Comparison of ENCODE assay signal across 21 mouse cellular contexts in the genomic region with DNA sequence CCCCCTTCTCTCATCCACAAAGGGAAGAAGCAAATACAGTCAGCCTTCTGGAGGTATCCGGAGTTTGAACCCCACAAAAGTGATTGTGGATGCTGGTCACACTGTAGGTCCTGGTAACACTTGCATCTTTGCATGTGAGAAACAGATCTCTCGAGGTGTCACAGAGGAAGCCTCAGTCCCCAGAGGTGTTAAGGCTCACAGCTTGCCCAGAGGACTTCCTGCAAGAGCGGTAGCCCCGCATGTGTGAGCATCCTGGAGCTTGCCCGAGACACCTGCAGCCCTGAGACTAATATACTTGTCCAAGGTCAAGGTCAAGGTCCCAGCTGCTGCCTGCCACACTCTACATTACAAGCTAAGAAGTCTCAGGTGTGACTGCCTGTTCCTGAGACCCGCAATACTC. TPM values are rescaled to one million over a fixed set of nuclear protein-coding genes. Genes with fewer than 3 reads are reported as not detected.
A peak's percentile ranks its signal among the peaks of the same experiment; 100 is the strongest.
DNase-seq lines count a peak whose midpoint lies in the region; ATAC-seq and TF ChIP-seq lines count a peak whose summit lies in the region.
"Had no signal": no experiment of that assay in that cellular context is flagged by ENCODE, and none has a peak within 500 bp of the region (broad histone marks: within the 10 kb centered on the region; RNA-seq: fewer than 3 reads in every experiment).

No protein-coding gene starts in this region.

- no peak for TF ChIP-seq POLR2A in olfactory bulb, adult 2 months (IDR thresholded peaks at IDR 0.05; ENCODE audit: insufficient read depth, low read depth, low read length)

- H3K9ac ChIP-seq in forebrain, embryonic 14.5 days (ENCODE audit: low read length) = no peak overlapping the region
- no peak overlapping the region for H3K9ac ChIP-seq in forebrain, embryonic 15.5 days (replicated peaks)
- no peak overlapping the region for H3K9ac ChIP-seq in midbrain, embryonic 14.5 days (replicated peaks; ENCODE audit: low read length)
- H3K9ac ChIP-seq in hindbrain, postnatal 0 days (replicated peaks; ENCODE audit: low read length) = no peak overlapping the region
- H3K9ac ChIP-seq: liver, embryonic 12.5 days; neural tube, embryonic 12.5 days had no signal

- DNase-seq in forebrain, embryonic 14.5 days (ENCODE audit: low spot score) = no peak
- DNase-seq in midbrain, embryonic 14.5 days = no peak
- DNase-seq in midbrain, embryonic 10.5 days (ENCODE audit: low spot score) = no peak
- DNase-seq in hindbrain, postnatal 0 days (ENCODE audit: low spot score) = no peak
- no peak for DNase-seq in heart, adult 18-20 months
- DNase-seq in layer of hippocampus, adult 18-20 months (ENCODE audit: low spot score in 2 of 2) = no peak
- DNase-seq: heart, postnatal 36 days; kidney, adult 18-20 months; kidney, postnatal 14 days had no signal

- no peak for ATAC-seq in forebrain, embryonic 14.5 days
- ATAC-seq in forebrain, embryonic 15.5 days (replicated peaks) = no peak
- ATAC-seq in midbrain, embryonic 14.5 days (ENCODE audit: low FRiP score, low TSS enrichment) = no peak
- ATAC-seq in hindbrain, postnatal 0 days = no peak
- ATAC-seq: liver, embryonic 12.5 days had no signal

- WGBS in forebrain, embryonic 14.5 days = 80% methylated on average over 6 of the region's 6 CpGs
- 72% methylated on average over 6 of the region's 6 CpGs for WGBS in forebrain, embryonic 15.5 days
- WGBS in midbrain, embryonic 14.5 days = 79% methylated on average over 6 of the region's 6 CpGs
- WGBS in midbrain, embryonic 10.5 days = 75% methylated on average over 6 of the region's 6 CpGs
- WGBS in hindbrain, postnatal 0 days = 65% methylated on average over 6 of the region's 6 CpGs
- WGBS in olfactory bulb, adult 2 months = 79% methylated on average over 6 of the region's 6 CpGs

- H3K36me3 ChIP-seq in forebrain, embryonic 14.5 days (ENCODE audit: control insufficient read depth, insufficient read depth, low read length) = no peaks in the 10 kb centered on the region
- H3K36me3 ChIP-seq in forebrain, embryonic 15.5 days = no peaks in the 10 kb centered on the region
- H3K36me3 ChIP-seq in midbrain, embryonic 14.5 days (ENCODE audit: control insufficient read depth, insufficient read depth, low read length) = no peaks in the 10 kb centered on the region
- no peaks in the 10 kb centered on the region for H3K36me3 ChIP-seq in midbrain, embryonic 10.5 days
- H3K36me3 ChIP-seq in hindbrain, postnatal 0 days (ENCODE audit: insufficient read depth, low read length) = no peaks in the 10 kb centered on the region
- H3K36me3 ChIP-seq: forebrain, embryonic 10.5 days; liver, embryonic 12.5 days; neural tube, embryonic 12.5 days had no signal

- no peaks in the 10 kb centered on the region for H3K27me3 ChIP-seq in forebrain, embryonic 14.5 days (replicated peaks; ENCODE audit: control insufficient read depth, insufficient read depth, low read length)
- H3K27me3 ChIP-seq in forebrain, embryonic 15.5 days = no peaks in the 10 kb centered on the region
- no peaks in the 10 kb centered on the region for H3K27me3 ChIP-seq in midbrain, embryonic 14.5 days (ENCODE audit: control insufficient read depth, insufficient read depth, low read length)
- H3K27me3 ChIP-seq in midbrain, embryonic 10.5 days (ENCODE audit: low read depth, poor library complexity, severe bottlenecking) = no peaks in the 10 kb centered on the region
- H3K27me3 ChIP-seq in hindbrain, postnatal 0 days (ENCODE audit: insufficient read depth, low read length) = no peaks in the 10 kb centered on the region
- H3K27me3 ChIP-seq: liver, embryonic 12.5 days; neural tube, embryonic 12.5 days had no signal

- H3K4me1 ChIP-seq in forebrain, embryonic 14.5 days (ENCODE audit: control insufficient read depth, insufficient read depth, low read length) = peaks cover 17% of the 10 kb centered on the region
- H3K4me1 ChIP-seq in forebrain, embryonic 15.5 days = peaks cover 27% of the 10 kb centered on the region
- no peaks in the 10 kb centered on the region for H3K4me1 ChIP-seq in midbrain, embryonic 14.5 days (ENCODE audit: control insufficient read depth, insufficient read depth, low read length)
- H3K4me1 ChIP-seq in midbrain, embryonic 10.5 days = peaks cover 8% of the 10 kb centered on the region; the same call in 1 of the 2 replicates
- peaks cover 8% of the 10 kb centered on the region; the same call in 1 of the 2 replicates for H3K4me1 ChIP-seq in hindbrain, postnatal 0 days (ENCODE audit: insufficient read depth, low read length)
- peaks cover 47% of the 10 kb centered on the region for H3K4me1 ChIP-seq in olfactory bulb, adult 2 months (ENCODE audit: control insufficient read depth, insufficient read depth, low read length)
- H3K4me1 ChIP-seq: megakaryocyte, embryonic 14.5 days had no signal

- H3K4me3 ChIP-seq in forebrain, embryonic 14.5 days (ENCODE audit: low read depth, low read length) = no peak overlapping the region
- H3K4me3 ChIP-seq in forebrain, embryonic 15.5 days = no peak overlapping the region
- H3K4me3 ChIP-seq in midbrain, embryonic 14.5 days (replicated peaks; ENCODE audit: low read depth, low read length) = no peak overlapping the region
- H3K4me3 ChIP-seq in midbrain, embryonic 10.5 days = no peak overlapping the region
- no peak overlapping the region for H3K4me3 ChIP-seq in hindbrain, postnatal 0 days (ENCODE audit: low read length)
- H3K4me3 ChIP-seq in olfactory bulb, adult 2 months (ENCODE audit: insufficient read depth, low read depth, low read length) = no peak overlapping the region
- H3K4me3 ChIP-seq: forebrain, embryonic 10.5 days; liver, embryonic 12.5 days; megakaryocyte, embryonic 14.5 days; neural tube, embryonic 12.5 days had no signal

- TF ChIP-seq CTCF in hindbrain, postnatal 0 days (IDR thresholded peaks at IDR 0.05; ENCODE audit: low read depth) = no peak
- no peak for TF ChIP-seq CTCF in olfactory bulb, adult 2 months (IDR thresholded peaks at IDR 0.05; ENCODE audit: insufficient read depth, low read depth, low read length)

- H3K9me3 ChIP-seq in forebrain, embryonic 14.5 days (replicated peaks; ENCODE audit: control insufficient read depth, low read length) = no peaks in the 10 kb centered on the region
- H3K9me3 ChIP-seq in forebrain, embryonic 15.5 days = no peaks in the 10 kb centered on the region
- H3K9me3 ChIP-seq in midbrain, embryonic 14.5 days (ENCODE audit: control insufficient read depth, low read length) = no peaks in the 10 kb centered on the region
- H3K9me3 ChIP-seq in midbrain, embryonic 10.5 days (replicated peaks) = no peaks in the 10 kb centered on the region
- H3K9me3 ChIP-seq in hindbrain, postnatal 0 days (ENCODE audit: low read length) = no peaks in the 10 kb centered on the region
- H3K9me3 ChIP-seq: forebrain, embryonic 10.5 days; G1E; liver, embryonic 12.5 days; megakaryocyte, embryonic 14.5 days; neural tube, embryonic 12.5 days had no signal

- H3K27ac ChIP-seq in forebrain, embryonic 14.5 days (ENCODE audit: low read depth, low read length) = peak overlapping the region; percentile 52; the same call in 1 of the 2 replicates
- no peak overlapping the region for H3K27ac ChIP-seq in forebrain, embryonic 15.5 days (replicated peaks)
- H3K27ac ChIP-seq in midbrain, embryonic 14.5 days (replicated peaks; ENCODE audit: low read depth, low read length) = 0 out of 2 replicates have a peak overlapping the region, but pooled peaks have one; percentile 0
- no peak overlapping the region for H3K27ac ChIP-seq in midbrain, embryonic 10.5 days (replicated peaks)
- H3K27ac ChIP-seq in hindbrain, postnatal 0 days = peak overlapping the region; percentile 60
- peak overlapping the region; percentile 16; the same call in 1 of the 2 replicates for H3K27ac ChIP-seq in olfactory bulb, adult 2 months (ENCODE audit: insufficient read depth, low read depth, low read length)
- H3K27ac ChIP-seq: forebrain, embryonic 10.5 days; liver, embryonic 12.5 days; neural tube, embryonic 12.5 days had no signal

- no peak overlapping the region for H3K4me2 ChIP-seq in forebrain, embryonic 14.5 days (ENCODE audit: low read length)
- H3K4me2 ChIP-seq in forebrain, embryonic 15.5 days (replicated peaks) = no peak overlapping the region
- no peak overlapping the region for H3K4me2 ChIP-seq in midbrain, embryonic 14.5 days (ENCODE audit: low read length)
- no peak overlapping the region for H3K4me2 ChIP-seq in hindbrain, postnatal 0 days (ENCODE audit: low read depth, low read length)
- H3K4me2 ChIP-seq: liver, embryonic 12.5 days; neural tube, embryonic 12.5 days had no signal

RNA-seq across cellular contexts. Expression of a gene that starts 36.1 kb away (rescaled TPM):
- 10.1 and 13.7 TPM in 2 replicates for polyA plus RNA-seq in forebrain, embryonic 14.5 days (2014; fragmentation: Nextera tagmentation; extraction: Ambion mirVana)
- polyA plus RNA-seq in forebrain, embryonic 15.5 days (2015; fragmentation: Nextera tagmentation; extraction: Ambion mirVana) = 14.4 and 17.0 TPM in 2 replicates
- polyA plus RNA-seq in midbrain, embryonic 14.5 days (2014; fragmentation: Nextera tagmentation; extraction: Ambion mirVana) = 12.7 and 13.4 TPM in 2 replicates
- polyA plus RNA-seq in midbrain, embryonic 10.5 days (2016; fragmentation: Nextera tagmentation; extraction: Ambion mirVana) = 16.1 and 18.9 TPM in 2 replicates
- 30.8 and 38.3 TPM in 2 replicates for total RNA-seq in hindbrain, postnatal 0 days (2014; rRNA removed)
- 20.4 and 21.4 TPM in 2 replicates for polyA plus RNA-seq in hindbrain, postnatal 0 days (2015; fragmentation: Nextera tagmentation; extraction: Ambion mirVana)
- not detected in 2 replicates for polyA plus RNA-seq in olfactory bulb, adult 2 months (2012; ENCODE audit: insufficient read depth, insufficient read length, low replicate concordance, missing spikeins)
- total RNA-seq in heart, adult 18-20 months (2021) = 1 to 10 TPM; 6.6 to 8.8 TPM
- 10 to 100 TPM; 16.0 to 18.5 TPM for total RNA-seq in layer of hippocampus, adult 18-20 months (2021)

RNA-seq across cellular contexts. Expression of a gene that starts 51.2 kb away (rescaled TPM):
- polyA plus RNA-seq in forebrain, embryonic 14.5 days (2014; fragmentation: Nextera tagmentation; extraction: Ambion mirVana) = 51.5 and 57.8 TPM in 2 replicates
- polyA plus RNA-seq in forebrain, embryonic 15.5 days (2015; fragmentation: Nextera tagmentation; extraction: Ambion mirVana) = 149 and 150 TPM in 2 replicates
- 48.3 and 107 TPM in 2 replicates for polyA plus RNA-seq in midbrain, embryonic 14.5 days (2014; fragmentation: Nextera tagmentation; extraction: Ambion mirVana)
- polyA plus RNA-seq in midbrain, embryonic 10.5 days (2016; fragmentation: Nextera tagmentation; extraction: Ambion mirVana) = 19.3 and 23.4 TPM in 2 replicates
- 92.9 and 97.9 TPM in 2 replicates for total RNA-seq in hindbrain, postnatal 0 days (2014; rRNA removed)
- 143 and 152 TPM in 2 replicates for polyA plus RNA-seq in hindbrain, postnatal 0 days (2015; fragmentation: Nextera tagmentation; extraction: Ambion mirVana)
- polyA plus RNA-seq in olfactory bulb, adult 2 months (2012; ENCODE audit: insufficient read depth, insufficient read length, low replicate concordance, missing spikeins) = not detected in 2 replicates
- 1 to 10 TPM; 3.1 to 4.1 TPM for total RNA-seq in heart, adult 18-20 months (2021)
- total RNA-seq in layer of hippocampus, adult 18-20 months (2021) = 10 to 100 TPM; 37.5 to 48.0 TPM

RNA-seq across cellular contexts. Expression of a gene that starts 57.3 kb away (rescaled TPM):
- polyA plus RNA-seq in forebrain, embryonic 14.5 days (2014; fragmentation: Nextera tagmentation; extraction: Ambion mirVana) = not detected in 2 replicates
- polyA plus RNA-seq in forebrain, embryonic 15.5 days (2015; fragmentation: Nextera tagmentation; extraction: Ambion mirVana) = not detected in 2 replicates
- not detected in 2 replicates for polyA plus RNA-seq in midbrain, embryonic 14.5 days (2014; fragmentation: Nextera tagmentation; extraction: Ambion mirVana)
- not detected in 2 replicates for polyA plus RNA-seq in midbrain, embryonic 10.5 days (2016; fragmentation: Nextera tagmentation; extraction: Ambion mirVana)
- total RNA-seq in hindbrain, postnatal 0 days (2014; rRNA removed) = not detected in 2 replicates
- 0.08 TPM in 2 replicates for polyA plus RNA-seq in hindbrain, postnatal 0 days (2015; fragmentation: Nextera tagmentation; extraction: Ambion mirVana)
- polyA plus RNA-seq in olfactory bulb, adult 2 months (2012; ENCODE audit: insufficient read depth, insufficient read length, low replicate concordance, missing spikeins) = not detected in 2 replicates
- not detected for total RNA-seq in heart, adult 18-20 months (2021)
- total RNA-seq in layer of hippocampus, adult 18-20 months (2021) = under 1 TPM; 0.23 to 0.27 TPM
- total RNA-seq: common myeloid progenitor, adult 5-6 weeks; gastrocnemius, adult 8-10 months; heart, adult 8-10 months; heart, postnatal 36 days; left cerebral cortex, postnatal 4 days had no signal
- polyA plus RNA-seq: embryonic facial prominence, embryonic 14.5 days; forebrain, embryonic 10.5 days; G1E; liver, embryonic 12.5 days; neural tube, embryonic 12.5 days had no signal

Comparison
In these comparisons a context has a peak if more than half of its experiments do, and no peak if none do; other contexts are left out.
1. H3K27ac ChIP-seq: peak in forebrain, embryonic 14.5 days (single experiment), midbrain, embryonic 14.5 days (single experiment), hindbrain, postnatal 0 days (single experiment) and olfactory bulb, adult 2 months (single experiment); none in forebrain, embryonic 15.5 days (single experiment) and midbrain, embryonic 10.5 days (single experiment).
2. RNA of a gene that starts 36.1 kb away (polyA plus RNA-seq): 20.4 to 21.4 TPM in hindbrain, postnatal 0 days, 14.4 to 17.0 TPM in forebrain, embryonic 15.5 days, 16.1 to 18.9 TPM in midbrain, embryonic 10.5 days, 10.1 to 13.7 TPM in forebrain, embryonic 14.5 days and 12.7 to 13.4 TPM in midbrain, embryonic 14.5 days; not detected in olfactory bulb, adult 2 months; every median in the first group is over 10 times any median in the second.
3. RNA of a gene that starts 51.2 kb away (polyA plus RNA-seq): 143 to 152 TPM in hindbrain, postnatal 0 days, 149 to 150 TPM in forebrain, embryonic 15.5 days, 51.5 to 57.8 TPM in forebrain, embryonic 14.5 days, 48.3 to 107 TPM in midbrain, embryonic 14.5 days and 19.3 to 23.4 TPM in midbrain, embryonic 10.5 days; not detected in olfactory bulb, adult 2 months; every median in the first group is over 10 times any median in the second.